Mouse (Mus musculus) embryonic fibroblast, embryonic 13.5 days (primary cell): Measurements from ENCODE around the gene Commd1. TPM values are rescaled to one million over a fixed set of nuclear protein-coding genes. Genes with fewer than 3 reads are reported as not detected.

Experiments
- H3K27ac ChIP-seq: 2 replicates; pipeline ENCODE4 v1.5.1; 2012; ENCODE audit warnings: low read length, control low read depth, inconsistent platforms; ENCODE audit not compliant: insufficient read depth
- H3K4me1 ChIP-seq: 2 replicates; pipeline ENCODE4 v1.6.1; 2011; ENCODE audit warnings: low read length; ENCODE audit not compliant: control insufficient read depth, insufficient read depth
- H3K4me3 ChIP-seq: 2 replicates; pipeline ENCODE4 v1.5.1; 2011; ENCODE audit warnings: mild to moderate bottlenecking, control low read depth, low read length; ENCODE audit not compliant: insufficient read depth
- CTCF ChIP-seq: IDR thresholded peaks from 2 replicates; pipeline ENCODE4 v1.5.1; 2011; ENCODE audit warnings: mild to moderate bottlenecking, control low read depth, low read length, moderate library complexity, borderline replicate concordance; ENCODE audit not compliant: insufficient read depth
- POLR2A ChIP-seq: IDR thresholded peaks from 2 replicates; pipeline ENCODE4 v1.6.1; 2011; ENCODE audit warnings: low read depth, mild to moderate bottlenecking, control low read depth, low read length, moderate library complexity
- polyA plus RNA-seq: library from polyadenylated mRNA; stranded (reverse); fragments of >200 nt; gene quantifications from 2 replicates; pipeline ENCODE4 v1.2.4, GENCODE M21; 2011; ENCODE audit warnings: low read depth; ENCODE audit not compliant: missing spikeins, insufficient read length

Commd1 gene
- polyA plus RNA-seq, 1 experiment: 102 TPM

DNA sequence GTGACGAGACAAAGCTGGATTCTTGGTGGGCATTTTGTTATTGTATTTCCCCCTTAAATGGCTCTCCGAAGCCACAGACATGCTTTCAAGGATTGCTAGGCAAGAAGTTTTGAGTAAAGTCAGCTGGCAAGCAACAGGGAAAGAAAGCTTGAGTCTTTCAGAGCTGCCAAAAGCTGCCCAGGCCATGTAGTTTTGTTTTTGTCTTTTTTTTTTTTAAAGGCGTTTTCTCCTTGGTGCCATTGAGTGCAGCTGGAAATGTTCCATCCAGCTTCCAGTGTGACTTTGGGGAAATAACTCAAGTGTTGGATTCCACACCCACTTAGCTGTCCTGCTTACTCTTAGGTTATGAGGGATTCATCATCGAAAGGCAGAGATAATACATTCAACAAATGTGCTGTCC is 120.9 kb downstream of the Commd1 start:
- Histone ChIP-seq H3K27ac (no peak overlapping the region), H3K4me3 (no peak overlapping the region), H3K4me1 (no peaks in the 10 kb centered on the region; the same call in 1 of the 2 replicates)
- no peak for TF ChIP-seq POLR2A
- no peak for TF ChIP-seq CTCF

DNA sequence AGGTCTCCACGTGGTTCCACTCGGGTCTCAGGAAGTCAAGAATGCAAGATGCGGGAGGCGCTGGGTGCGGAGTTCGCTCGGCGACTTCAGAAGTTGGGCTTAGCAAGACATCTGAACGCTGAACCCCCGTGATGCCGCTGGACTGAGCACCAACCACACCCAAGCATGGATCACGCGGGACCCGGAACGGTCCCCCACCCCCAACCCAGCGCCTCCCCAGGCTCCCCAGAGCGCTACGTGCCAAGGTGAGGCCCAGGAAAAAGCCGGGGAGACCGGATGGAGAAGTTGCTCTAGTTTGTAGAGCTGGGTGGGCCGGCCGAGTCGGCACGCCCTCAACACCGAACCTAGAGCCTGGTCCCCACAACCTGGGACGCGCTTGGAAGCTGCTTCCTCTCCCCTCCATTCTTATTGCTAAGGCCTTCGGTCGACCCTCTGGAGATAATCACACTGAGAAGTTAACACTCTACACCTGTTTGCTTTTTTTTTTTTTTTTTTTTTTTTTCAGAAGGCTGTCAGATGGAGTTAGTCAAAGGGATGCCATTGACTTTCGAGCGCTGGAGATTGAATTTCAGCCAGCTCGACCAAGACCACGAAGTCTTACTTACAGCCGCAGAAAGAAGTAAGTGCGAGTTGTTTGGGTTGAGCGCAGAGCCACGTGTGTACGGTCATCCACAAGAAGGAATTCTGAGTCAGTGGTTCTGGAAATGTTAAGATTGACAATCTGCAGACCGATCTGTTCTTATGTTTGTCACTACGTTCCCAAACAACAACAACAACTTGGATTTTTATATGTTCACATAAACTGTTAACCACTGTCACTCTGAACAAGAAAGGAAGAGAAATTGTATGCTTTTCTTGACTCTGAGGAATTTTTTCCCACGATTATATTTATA is 121.6 kb downstream of the Commd1 start, which contains the start of gene B3gnt2:
B3gnt2 (minus strand) TSS at position 627 of the 893 bp plus-strand sequence.
- no peak for TF ChIP-seq POLR2A
- no peak for TF ChIP-seq CTCF
- Histone ChIP-seq H3K4me1 (no peaks in the 10 kb centered on the region; the same call in 1 of the 2 replicates), H3K27ac (peak within 1 kb of the TSS; percentile 56), H3K4me3 (peak within 1 kb of the TSS; percentile 37)

DNA sequence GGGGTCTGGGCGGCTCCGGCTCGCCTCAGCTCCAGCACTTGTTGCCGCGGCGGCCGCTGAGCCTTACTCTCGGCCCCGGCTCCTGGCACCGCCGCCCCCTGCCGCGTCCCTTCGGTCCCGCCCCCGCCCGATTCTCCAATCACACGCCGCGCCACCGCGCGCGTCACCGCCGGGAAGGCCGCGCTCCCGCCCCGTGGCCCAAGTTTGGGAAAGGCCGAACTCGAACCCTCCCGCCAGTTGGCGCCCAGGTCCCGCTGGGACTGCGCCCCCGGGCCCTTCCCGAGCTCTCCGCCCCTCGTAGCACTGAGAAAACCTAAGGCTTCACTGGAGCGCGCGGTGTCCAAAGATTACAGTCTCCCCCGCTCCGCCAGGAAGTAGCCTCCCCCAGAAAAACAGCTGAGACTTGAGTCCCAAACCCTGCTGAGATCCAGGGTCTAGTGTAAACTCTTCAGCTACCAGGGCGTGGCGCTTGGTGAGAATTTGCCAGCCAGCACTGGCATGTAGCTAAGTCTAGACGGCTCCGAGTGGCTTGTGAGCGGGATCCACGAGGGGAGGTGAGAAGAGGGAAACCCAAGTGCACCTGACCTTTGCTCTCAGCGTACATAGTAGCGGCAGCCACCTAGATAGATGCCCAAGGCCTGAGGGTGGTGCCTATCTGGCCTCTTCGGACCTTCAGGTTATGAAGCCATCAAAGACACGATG is 122.4 kb downstream of the Commd1 start:
- TF ChIP-seq POLR2A: peak; percentile 57
- no peak for TF ChIP-seq CTCF
- Histone ChIP-seq H3K4me1 (no peaks in the 10 kb centered on the region; the same call in 1 of the 2 replicates), H3K27ac (peak overlapping the region; percentile 56), H3K4me3 (peak overlapping the region; percentile 91)

DNA sequence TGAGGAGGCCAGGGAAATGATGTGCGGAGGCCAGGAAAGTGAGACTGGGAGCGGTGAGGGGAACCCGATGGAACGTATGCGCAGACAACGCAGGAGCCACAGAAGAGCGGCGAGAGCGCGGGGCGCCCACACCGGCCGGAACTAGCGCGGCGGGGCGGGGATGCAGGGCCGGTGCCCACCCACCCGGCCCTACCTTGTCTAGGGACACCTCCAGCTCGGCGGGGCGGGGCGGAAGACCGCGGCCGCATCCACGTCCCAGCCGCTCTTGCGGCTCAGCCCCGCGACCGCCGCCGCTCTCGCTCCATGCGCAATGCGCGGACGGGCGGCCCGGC is 122.9 kb downstream of the Commd1 start:
- H3K4me3 ChIP-seq: peak overlapping the region; percentile 91
- no peaks in the 10 kb centered on the region; the same call in 1 of the 2 replicates for H3K4me1 ChIP-seq
- TF ChIP-seq POLR2A: no peak
- no peak for TF ChIP-seq CTCF
- H3K27ac ChIP-seq: no peak overlapping the region

DNA sequence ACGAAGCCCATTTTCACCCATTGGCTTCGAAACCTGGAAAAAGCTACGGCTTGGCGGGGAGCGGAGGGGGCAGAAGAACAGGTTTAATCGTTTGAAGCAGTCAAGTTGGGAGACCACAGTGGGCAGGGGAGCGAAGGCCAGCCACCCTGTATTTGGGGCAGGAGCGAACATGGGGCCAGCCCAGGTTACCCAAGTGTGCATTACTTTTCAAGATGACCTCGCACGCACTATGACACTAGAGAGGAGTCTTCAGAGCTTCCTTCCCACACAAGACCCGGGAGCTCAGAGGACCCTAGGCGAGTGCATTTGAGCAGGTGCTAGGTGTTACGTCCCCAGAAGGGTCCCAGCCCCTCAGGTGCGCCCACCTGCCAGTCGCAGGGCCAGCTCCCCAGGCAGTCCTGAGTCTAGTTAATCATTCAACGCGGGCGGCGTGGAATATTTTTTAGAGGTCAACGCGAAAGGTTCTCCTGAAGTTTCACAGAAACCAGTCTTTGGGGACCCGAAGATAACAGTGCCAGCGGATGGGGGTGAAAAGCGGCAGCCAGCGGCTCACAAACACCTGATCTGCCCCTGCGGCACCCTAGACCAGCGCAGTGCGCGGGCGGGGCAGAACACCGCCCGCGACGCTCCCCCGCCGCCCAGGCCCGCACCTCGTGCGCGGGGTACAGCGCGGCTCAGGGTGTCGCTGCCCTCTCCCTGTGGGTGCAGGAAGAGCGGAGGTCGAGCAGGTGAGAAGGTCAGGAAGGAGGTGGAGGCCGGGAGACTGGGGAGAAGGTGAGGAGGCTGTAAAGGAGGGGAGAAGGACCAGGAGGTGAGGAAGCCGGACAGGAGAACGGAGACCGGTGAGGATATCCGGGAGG is 123.5 kb downstream of the Commd1 start:
- H3K4me1 ChIP-seq: no peaks in the 10 kb centered on the region; the same call in 1 of the 2 replicates
- no peak for TF ChIP-seq CTCF
- no peak for TF ChIP-seq POLR2A
- no peak overlapping the region for H3K27ac ChIP-seq
- peak overlapping the region; percentile 91 for H3K4me3 ChIP-seq

DNA sequence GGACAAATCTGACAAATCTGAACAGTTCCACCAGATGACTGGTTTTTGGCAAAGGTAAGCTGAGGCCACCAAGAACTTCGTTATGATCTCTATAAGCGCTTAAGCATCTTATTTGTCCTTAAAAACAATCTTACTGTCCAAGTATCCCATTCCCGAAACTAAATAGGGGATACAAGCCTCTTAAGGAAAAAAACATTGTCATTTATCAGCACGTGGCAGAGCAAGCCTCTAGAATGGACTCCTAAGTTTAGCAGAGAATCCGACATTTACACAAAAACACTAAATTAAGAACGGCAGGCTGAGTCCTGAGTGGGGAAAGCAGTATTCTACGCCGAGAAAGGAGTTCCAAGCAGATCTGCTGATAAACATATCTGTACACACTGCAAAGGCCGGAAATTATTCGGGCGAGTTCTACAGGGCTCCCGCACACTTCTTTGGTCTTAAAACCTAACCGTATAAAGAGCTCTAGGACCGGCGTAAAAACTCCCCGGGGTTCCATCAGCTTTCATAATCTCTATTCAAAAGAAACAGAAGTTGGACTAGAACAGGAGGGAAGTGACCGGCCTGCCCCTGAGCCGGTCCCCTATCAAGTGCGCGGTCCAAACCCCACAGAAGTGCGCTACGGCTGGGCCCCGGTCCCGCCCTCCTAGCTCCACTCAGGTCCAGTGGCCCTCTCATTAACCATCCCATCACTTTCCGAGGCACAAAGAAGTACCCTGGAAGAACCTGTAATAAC is 124.3 kb downstream of the Commd1 start:
- Histone ChIP-seq H3K27ac (no peak overlapping the region), H3K4me3 (peak overlapping the region; percentile 91), H3K4me1 (no peaks in the 10 kb centered on the region; the same call in 1 of the 2 replicates)
- TF ChIP-seq POLR2A (no peak), CTCF (no peak)

DNA sequence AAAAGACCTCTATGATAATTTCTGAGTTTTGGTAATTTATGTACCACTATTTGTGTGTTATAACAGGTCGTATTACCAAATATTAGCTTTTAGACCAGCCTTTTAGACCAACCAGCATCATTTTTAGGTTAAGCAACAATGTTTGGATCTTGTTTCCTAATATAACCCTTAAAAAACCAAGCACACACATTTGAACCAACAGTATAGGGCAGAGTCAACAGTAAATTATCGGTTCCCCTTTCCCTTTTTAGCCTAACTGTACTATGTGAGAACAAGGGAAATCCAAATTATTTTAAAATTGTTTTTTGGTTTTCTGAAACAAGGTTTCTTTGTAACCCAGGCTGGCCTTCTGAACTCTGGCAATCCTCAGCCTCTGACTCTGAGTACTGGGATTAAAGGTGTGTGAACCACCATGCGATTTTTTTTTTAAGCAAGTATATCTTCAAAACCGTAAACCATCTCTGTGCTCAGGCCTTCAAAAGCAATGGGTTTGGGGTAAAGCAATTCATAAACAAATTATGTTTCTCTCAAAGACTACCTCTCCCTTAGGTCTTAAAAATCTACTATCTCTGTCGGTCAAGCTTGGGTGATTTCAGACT is 125.0 kb downstream of the Commd1 start:
- no peak overlapping the region for H3K4me3 ChIP-seq
- TF ChIP-seq CTCF (no peak), POLR2A (no peak)

DNA sequence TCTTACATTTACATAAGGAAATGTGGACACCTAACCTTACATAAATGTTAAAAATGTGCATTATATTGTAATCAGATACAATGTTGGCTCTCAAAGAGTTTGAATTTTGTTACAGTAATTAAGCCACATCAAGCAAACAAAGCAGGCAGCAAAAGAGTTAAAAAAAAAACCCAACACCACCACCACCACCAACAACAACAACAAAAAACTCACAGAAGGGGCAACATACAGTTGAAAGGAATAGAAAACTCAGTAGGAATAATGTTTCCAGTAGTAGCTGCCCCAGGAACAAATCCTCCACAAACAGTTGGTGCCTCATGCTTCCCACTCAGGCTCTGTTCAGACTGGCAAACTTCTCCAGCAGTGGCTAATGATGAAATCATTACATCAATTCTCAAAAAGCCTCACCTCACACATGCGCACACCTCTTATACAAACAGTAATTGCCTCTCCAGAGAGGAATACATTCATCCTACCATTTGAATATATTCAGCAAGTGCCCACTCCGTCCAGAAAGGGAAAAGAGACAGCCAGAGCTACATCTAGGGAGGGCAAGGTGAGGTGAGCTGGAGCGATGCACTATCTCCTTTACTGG is 125.7 kb downstream of the Commd1 start:
- H3K27ac ChIP-seq: no peak overlapping the region
- no peak for TF ChIP-seq CTCF
- no peak for TF ChIP-seq POLR2A
- no peak overlapping the region for H3K4me3 ChIP-seq
- H3K4me1 ChIP-seq: peaks cover 2% of the 10 kb centered on the region; the same call in 1 of the 2 replicates

More for the DNA sequence above, 125.0 kb downstream of the Commd1 start:
- H3K27ac ChIP-seq: no peak overlapping the region
- H3K4me1 ChIP-seq: no peaks in the 10 kb centered on the region; the same call in 1 of the 2 replicates
